Mouse (Mus musculus) CH12.LX (cell line): ENCODE measurements around the gene Fat2. TPM values are rescaled to one million over a fixed set of nuclear protein-coding genes. Genes with fewer than 3 reads are reported as not detected.

Source experiments
- DNase-seq: peaks from one replicate; pipeline ENCODE4 v3.0.0-alpha.2; 2013; ENCODE audit errors: extremely low read depth
- H3K27ac ChIP-seq: 2 replicates; pipeline ENCODE4 v1.5.1; 2012; ENCODE audit warnings: low read depth, mild to moderate bottlenecking, control low read depth, moderate library complexity; ENCODE audit not compliant: insufficient read depth
- H3K27me3 ChIP-seq: replicated peaks from 2 replicates; pipeline ENCODE3; 2012; ENCODE audit warnings: inconsistent platforms
- H3K36me3 ChIP-seq, 2 experiments: replicated peaks in 1 of 2; 2 replicates each; pipeline versions ENCODE3 to v1.6.1; 2012; ENCODE audit warnings: inconsistent platforms in 1 of 2, low read length in 1 of 2, mild to moderate bottlenecking in 1 of 2, mixed read lengths in 1 of 2, moderate library complexity in 1 of 2; ENCODE audit not compliant: control insufficient read depth in 1 of 2, insufficient read depth in 1 of 2
- H3K4me1 ChIP-seq, 2 experiments: 2 replicates each; pipeline ENCODE4 v1.6.1; 2012; ENCODE audit warnings: inconsistent platforms in 1 of 2, moderate library complexity in 1 of 2; ENCODE audit not compliant: insufficient read depth in 2 of 2, control insufficient read depth in 1 of 2
- H3K4me2 ChIP-seq: 2 replicates; pipeline ENCODE4 v1.6.1; 2012; ENCODE audit warnings: low read depth, mild to moderate bottlenecking, control low read depth; ENCODE audit not compliant: poor library complexity, insufficient read depth, severe bottlenecking
- H3K4me3 ChIP-seq, 3 experiments: fragments of 150-350 bp in 1 of 3; sonication (generic) in 1 of 3; replicated peaks in 1 of 3; 2 replicates each; pipeline versions ENCODE3 to v1.5.1; 2011 to 2012; ENCODE audit warnings: low read depth in 2 of 3, low read length in 2 of 3, mild to moderate bottlenecking in 2 of 3, moderate library complexity in 2 of 3, control low read depth in 1 of 3, improper control_type of control experiment in 1 of 3, inconsistent platforms in 1 of 3, mixed read lengths in 1 of 3; ENCODE audit not compliant: poor library complexity in 1 of 3
- H3K79me2 ChIP-seq: replicated peaks from 2 replicates; pipeline ENCODE4 v1.6.1; 2012; ENCODE audit warnings: mild to moderate bottlenecking, moderate library complexity; ENCODE audit not compliant: control insufficient read depth, poor library complexity, insufficient read depth, severe bottlenecking; ENCODE audit errors: extremely low read depth
- H3K9ac ChIP-seq: 2 replicates; pipeline ENCODE4 v1.6.1; 2012; ENCODE audit warnings: low read depth, mild to moderate bottlenecking, control low read depth, moderate library complexity; ENCODE audit not compliant: insufficient read depth
- H3K9me3 ChIP-seq: replicated peaks from 2 replicates; pipeline ENCODE3; 2012; ENCODE audit warnings: low read length, inconsistent platforms, mixed read lengths
- BHLHE40 ChIP-seq: IDR thresholded peaks from 2 replicates; pipeline ENCODE4 v1.6.1; 2011; ENCODE audit warnings: mild to moderate bottlenecking, low read depth, low read length, improper control_type of control experiment
- E2F4 ChIP-seq: IDR thresholded peaks from 2 replicates; pipeline ENCODE4 v1.6.1; 2011; ENCODE audit warnings: low read depth, low read length, improper control_type of control experiment; ENCODE audit not compliant: insufficient replicate concordance
- EP300 ChIP-seq: IDR thresholded peaks from 2 replicates; pipeline ENCODE4 v1.6.1; 2011; ENCODE audit warnings: low read length, improper control_type of control experiment
- ETS1 ChIP-seq: conservative IDR thresholded peaks from 2 replicates; pipeline ENCODE4 v1.6.1; 2012; ENCODE audit warnings: low read depth, mild to moderate bottlenecking, inconsistent platforms, low read length, improper control_type of control experiment, moderate library complexity
- GABPA ChIP-seq: IDR thresholded peaks from 2 replicates; pipeline ENCODE4 v1.6.1; 2012; ENCODE audit warnings: low read depth, low read length, improper control_type of control experiment, inconsistent platforms; ENCODE audit not compliant: insufficient replicate concordance
- HCFC1 ChIP-seq: IDR thresholded peaks from 2 replicates; pipeline ENCODE4 v1.6.1; 2012; ENCODE audit warnings: low read depth, mild to moderate bottlenecking, inconsistent platforms, low read length, improper control_type of control experiment
- JUND ChIP-seq: conservative IDR thresholded peaks from 2 replicates; pipeline ENCODE4 v1.6.1; 2011; ENCODE audit warnings: low read depth, low read length, improper control_type of control experiment
- KAT2A ChIP-seq: IDR thresholded peaks from 2 replicates; pipeline ENCODE4 v1.6.1; 2012; ENCODE audit warnings: low read length, improper control_type of control experiment, inconsistent platforms; ENCODE audit not compliant: insufficient replicate concordance
- MAX ChIP-seq: IDR thresholded peaks from 2 replicates; pipeline ENCODE4 v1.6.1; 2011; ENCODE audit warnings: low read length, improper control_type of control experiment
- MAZ ChIP-seq: IDR thresholded peaks from 2 replicates; pipeline ENCODE4 v1.6.1; 2012; ENCODE audit warnings: low read depth, mild to moderate bottlenecking, inconsistent platforms, low read length, improper control_type of control experiment, moderate library complexity
- MXI1 ChIP-seq: IDR thresholded peaks from 2 replicates; pipeline ENCODE4 v1.6.1; 2011; ENCODE audit warnings: mild to moderate bottlenecking, low read depth, low read length, improper control_type of control experiment
- MYC ChIP-seq: IDR thresholded peaks from 2 replicates; pipeline ENCODE4 v1.6.1; 2011; ENCODE audit warnings: low read depth, mild to moderate bottlenecking, improper control_type of control experiment, low read length
- NRF1 ChIP-seq: IDR thresholded peaks from 2 replicates; pipeline ENCODE4 v1.6.1; 2014; ENCODE audit warnings: low read depth, mild to moderate bottlenecking, inconsistent platforms, low read length, improper control_type of control experiment, moderate library complexity
- POLR2A ChIP-seq: IDR thresholded peaks from 2 replicates; pipeline ENCODE4 v1.6.1; 2011; ENCODE audit warnings: low read depth, mild to moderate bottlenecking, improper control_type of control experiment, low read length
- RCOR1 ChIP-seq: conservative IDR thresholded peaks from 2 replicates; pipeline ENCODE4 v1.6.1; 2012; ENCODE audit warnings: low read depth, mild to moderate bottlenecking, inconsistent platforms, low read length, improper control_type of control experiment
- SIN3A ChIP-seq: IDR thresholded peaks from 2 replicates; pipeline ENCODE4 v1.6.1; 2012; ENCODE audit warnings: low read length, improper control_type of control experiment, inconsistent platforms
- TCF12 ChIP-seq: IDR thresholded peaks from 2 replicates; pipeline ENCODE4 v1.6.1; 2014; ENCODE audit warnings: low read depth, mild to moderate bottlenecking, inconsistent platforms, low read length, improper control_type of control experiment
- UBTF ChIP-seq: IDR thresholded peaks from 2 replicates; pipeline ENCODE4 v1.6.1; 2012; ENCODE audit warnings: low read depth, mild to moderate bottlenecking, inconsistent platforms, low read length, improper control_type of control experiment, moderate library complexity
- USF1 ChIP-seq: IDR thresholded peaks from 2 replicates; pipeline ENCODE4 v1.6.1; 2014; ENCODE audit warnings: low read depth, mild to moderate bottlenecking, inconsistent platforms, low read length, improper control_type of control experiment
- USF2 ChIP-seq: conservative IDR thresholded peaks from 2 replicates; pipeline ENCODE4 v1.6.1; 2011; ENCODE audit warnings: low read depth, low read length, improper control_type of control experiment
- ZMIZ1 ChIP-seq: IDR thresholded peaks from 2 replicates; pipeline ENCODE4 v1.6.1; 2012; ENCODE audit warnings: low read depth, mild to moderate bottlenecking, inconsistent platforms, low read length, improper control_type of control experiment
- ZNF384 ChIP-seq: IDR thresholded peaks from 2 replicates; pipeline ENCODE4 v1.6.1; 2012; ENCODE audit warnings: low read depth, low read length, improper control_type of control experiment, inconsistent platforms
- dilution Hi-C: fragments of 300-500 bp; cut with MboI; formaldehyde crosslinking; loops from 2 replicates; pipeline ENCODE4 v1.14.3; 2020; ENCODE audit warnings: low sequenced_read_pairs; ENCODE audit not compliant: extremely low pct_unique_long_range_greater_than_20kb, extremely low pct_ligation_motif_present
- in situ Hi-C: fragments of 300-500 bp; cut with MboI; formaldehyde crosslinking; loops from 3 replicates; pipeline ENCODE4 v1.14.3; 2019; ENCODE audit warnings: low sequenced_read_pairs, low pct_ligation_motif_present, low pct_unique_long_range_greater_than_20kb, mixed read lengths
- polyA plus RNA-seq: library from polyadenylated mRNA; unstranded; fragments of >175 nt; gene quantifications from 2 replicates; pipeline ENCODE4 v1.2.1, GENCODE M21; 2012; ENCODE audit warnings: low read depth; ENCODE audit not compliant: insufficient read length
- total RNA-seq, 2 experiments: library from RNA; depleted of rRNA; stranded (reverse); fragments of 300-350 nt in 1 of 2; fragments of >200 nt in 1 of 2; gene quantifications; 2 replicates each; pipeline ENCODE4 v1.2.3; 2012 to 2014

Gene Fat2
- total and polyA plus RNA-seq, 3 experiments, result under 0.01 TPM; not detected in 2

DNA sequence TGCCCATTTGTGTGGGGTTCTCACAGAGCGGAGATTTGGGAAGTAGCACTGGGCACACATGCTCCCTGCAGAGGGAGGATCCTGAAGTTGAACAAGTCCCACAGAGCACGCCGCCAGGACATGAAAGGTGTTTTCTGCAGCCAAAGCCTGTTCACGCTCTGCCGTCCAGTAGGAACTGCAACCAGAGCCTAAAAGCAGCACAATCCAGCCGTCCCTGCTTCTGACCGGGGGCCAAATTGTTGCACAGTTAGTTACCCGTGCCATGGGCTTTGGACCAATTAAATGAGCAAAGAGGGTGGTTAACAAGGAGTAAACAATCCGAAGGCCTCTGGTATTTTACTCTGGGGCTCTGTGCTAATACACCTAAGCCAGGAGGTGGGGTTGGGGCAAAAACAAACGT is 31.4 kb upstream of the Fat2 start:
- in situ Hi-C loops (no loop called here), dilution Hi-C loops (no loop called here)
- Histone ChIP-seq H3K4me2 (no peak overlapping the region), H3K4me1 (no peaks in the 10 kb centered on the region), H3K27ac (no peak overlapping the region), H3K79me2 (no peaks in the 10 kb centered on the region), H3K9ac (no peak overlapping the region), H3K27me3 (peaks cover 85% of the 10 kb centered on the region), H3K36me3 (no peaks in the 10 kb centered on the region), H3K4me3 (no peak overlapping the region), H3K9me3 (no peaks in the 10 kb centered on the region)
- DNase-seq, result no peak
- TF ChIP-seq ZMIZ1 (no peak), USF1 (no peak), UBTF (no peak), JUND (no peak)

DNA sequence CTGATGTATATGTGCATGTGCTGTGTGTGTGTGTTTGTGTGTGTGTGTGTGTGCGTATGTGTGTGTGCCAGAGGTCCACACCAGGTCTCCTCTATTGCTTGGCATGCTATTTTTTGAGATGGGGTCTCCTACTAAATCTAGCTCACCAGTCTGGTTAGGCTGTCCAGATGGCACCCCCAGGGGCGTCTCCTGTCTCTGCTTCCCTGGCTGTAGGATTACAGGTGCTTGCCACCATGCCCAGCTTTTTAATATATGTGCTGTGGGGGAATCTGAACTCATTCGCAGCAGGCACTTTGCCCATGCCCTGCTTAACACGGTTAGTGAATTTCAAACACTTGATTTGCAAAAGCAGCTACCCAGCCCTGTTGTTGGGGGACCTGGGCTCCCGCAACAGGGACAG is 29.5 kb upstream of the Fat2 start:
- DNase-seq, result no peak
- Histone ChIP-seq H3K4me2 (no peak overlapping the region), H3K36me3 (no peaks in the 10 kb centered on the region), H3K79me2 (no peaks in the 10 kb centered on the region), H3K9me3 (no peaks in the 10 kb centered on the region), H3K27ac (no peak overlapping the region), H3K4me3 (no peak overlapping the region), H3K27me3 (peaks cover 86% of the 10 kb centered on the region), H3K9ac (no peak overlapping the region), H3K4me1 (no peaks in the 10 kb centered on the region)
- dilution Hi-C loops, result no loop called here
- TF ChIP-seq ZMIZ1 (no peak), EP300 (no peak), MAZ (no peak), USF2 (no peak), MYC (no peak), MAX (no peak), USF1 (no peak)
- in situ Hi-C loops, result no loop called here

DNA sequence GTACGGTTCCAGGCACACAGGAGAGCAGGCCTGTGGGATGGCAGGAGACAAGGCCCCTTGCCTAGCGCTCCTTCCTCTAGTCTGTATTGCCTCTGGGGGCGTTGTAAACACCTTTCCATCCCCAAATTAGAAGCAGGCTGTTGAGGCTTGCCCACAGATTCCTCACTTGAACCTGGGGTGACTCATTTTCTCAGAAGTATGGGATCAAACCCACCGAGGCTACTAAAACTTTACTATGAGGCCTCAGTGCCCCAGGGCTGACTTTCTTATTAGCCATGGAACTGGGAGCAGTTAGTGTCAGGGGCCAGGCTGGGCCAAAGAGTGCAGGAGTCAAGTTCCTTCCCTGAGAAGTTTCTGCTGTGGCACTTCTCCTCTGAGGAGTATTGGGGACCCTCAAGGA is 28.9 kb upstream of the Fat2 start:
- Histone ChIP-seq H3K27me3 (peaks cover 87% of the 10 kb centered on the region), H3K9ac (no peak overlapping the region), H3K4me3 (no peak overlapping the region), H3K4me2 (no peak overlapping the region), H3K36me3 (no peaks in the 10 kb centered on the region), H3K4me1 (no peaks in the 10 kb centered on the region), H3K27ac (no peak overlapping the region), H3K79me2 (no peaks in the 10 kb centered on the region), H3K9me3 (no peaks in the 10 kb centered on the region)
- TF ChIP-seq TCF12, result no peak
- no peak for TF ChIP-seq SIN3A
- no peak for TF ChIP-seq MXI1
- TF ChIP-seq ETS1, result no peak
- TF ChIP-seq E2F4, result no peak
- TF ChIP-seq RCOR1, result no peak
- no peak for TF ChIP-seq KAT2A
- TF ChIP-seq USF2, result no peak
- TF ChIP-seq HCFC1, result no peak
- no peak for TF ChIP-seq GABPA
- TF ChIP-seq JUND, result no peak
- TF ChIP-seq EP300, result no peak
- no peak for TF ChIP-seq POLR2A
- no peak for TF ChIP-seq USF1
- no peak for TF ChIP-seq NRF1
- TF ChIP-seq BHLHE40, result no peak
- TF ChIP-seq ZNF384, result no peak
- no peak for TF ChIP-seq MYC
- dilution Hi-C loops, result no loop called here
- DNase-seq, result no peak
- in situ Hi-C loops, result no loop called here
